Mouse (Mus musculus): Measurements from ENCODE around the gene Mrps5. TPM values are rescaled to one million over a fixed set of nuclear protein-coding genes. Genes with fewer than 3 reads are reported as not detected.

Gene Mrps5
- total RNA-seq, 2 experiments from 2014 or later: 96.9 to 101 TPM

- DNase-seq (ENCODE audit: low spot score): no peak
- intact Hi-C loops (cut with DNase I): no loop called here
Observed at GRCm38 (mm10) chr2:127611386-127611785, 24.4 kb downstream of the Mrps5 start.

GRCm38 (mm10) chr2:127612288-127612687 is 25.3 kb downstream of the Mrps5 start:
- intact Hi-C loops (cut with DNase I): no loop called here
- no peak for DNase-seq (ENCODE audit: low spot score)

GRCm38 (mm10) chr2:127619311-127619710 is 32.3 kb downstream of the Mrps5 start:
- intact Hi-C loops (cut with DNase I): no loop called here
- DNase-seq (ENCODE audit: low spot score): no peak

- intact Hi-C loops (cut with DNase I): no loop called here
- DNase-seq (ENCODE audit: low spot score): no peak
Observed at GRCm38 (mm10) chr2:127622065-127622464, 35.0 kb downstream of the Mrps5 start.

- intact Hi-C loops (cut with DNase I): no loop called here
Observed at GRCm38 (mm10) chr2:127624786-127625185, 37.8 kb downstream of the Mrps5 start.

GRCm38 (mm10) chr2:127625659-127626058 is 38.6 kb downstream of the Mrps5 start:
- DNase-seq (ENCODE audit: low spot score): no peak
- intact Hi-C loops (cut with DNase I): no loop called here

More at GRCm38 (mm10) chr2:127624786-127625185, 37.8 kb downstream of the Mrps5 start:
- DNase-seq (ENCODE audit: low spot score): no peak

- DNase-seq (ENCODE audit: low spot score): no peak
- intact Hi-C loops (cut with DNase I): no loop called here
Observed at GRCm38 (mm10) chr2:127627354-127627753, 40.3 kb downstream of the Mrps5 start.

GRCm38 (mm10) chr2:127627990-127628570 is 41.1 kb downstream of the Mrps5 start:
- DNase-seq (ENCODE audit: low spot score): no peak
- intact Hi-C loops (cut with DNase I): no loop called here

GRCm38 (mm10) chr2:127632601-127633000 is 45.6 kb downstream of the Mrps5 start:
- no peak for DNase-seq (ENCODE audit: low spot score)
- intact Hi-C loops (cut with DNase I): no loop called here

- no peak for DNase-seq (ENCODE audit: low spot score)
- intact Hi-C loops (cut with DNase I): no loop called here
Observed at GRCm38 (mm10) chr2:127635581-127635980, 48.6 kb downstream of the Mrps5 start.

GRCm38 (mm10) chr2:127638973-127639372 is 52.0 kb downstream of the Mrps5 start:
- no peak for DNase-seq (ENCODE audit: low spot score)

GRCm38 (mm10) chr2:127643728-127644704 is 57.0 kb downstream of the Mrps5 start:
- intact Hi-C loops (cut with DNase I): no loop called here
- no peak for DNase-seq (ENCODE audit: low spot score)

More at GRCm38 (mm10) chr2:127638973-127639372, 52.0 kb downstream of the Mrps5 start:
- intact Hi-C loops (cut with DNase I): no loop called here

GRCm38 (mm10) chr2:127646875-127647274 is 59.9 kb downstream of the Mrps5 start:
- DNase-seq (ENCODE audit: low spot score): no peak
- intact Hi-C loops (cut with DNase I): no loop called here

- intact Hi-C loops (cut with DNase I): no loop called here
- DNase-seq (ENCODE audit: low spot score): no peak
Observed at GRCm38 (mm10) chr2:127648145-127648544, 61.1 kb downstream of the Mrps5 start.

GRCm38 (mm10) chr2:127649921-127650320 is 62.9 kb downstream of the Mrps5 start:
- intact Hi-C loops (cut with DNase I): no loop called here
- no peak for DNase-seq (ENCODE audit: low spot score)

GRCm38 (mm10) chr2:127651601-127652000 is 64.6 kb downstream of the Mrps5 start:
- no peak for DNase-seq (ENCODE audit: low spot score)
- intact Hi-C loops (cut with DNase I): no loop called here

- intact Hi-C loops (cut with DNase I): no loop called here
- no peak for DNase-seq (ENCODE audit: low spot score)
Observed at GRCm38 (mm10) chr2:127652335-127652734, 65.3 kb downstream of the Mrps5 start.

- DNase-seq (ENCODE audit: low spot score): no peak
- intact Hi-C loops (cut with DNase I): no loop called here
Observed at GRCm38 (mm10) chr2:127652805-127653204, 65.8 kb downstream of the Mrps5 start.

GRCm38 (mm10) chr2:127654786-127655185 is 67.8 kb downstream of the Mrps5 start:
- intact Hi-C loops (cut with DNase I): no loop called here
- no peak for DNase-seq (ENCODE audit: low spot score)

- DNase-seq (ENCODE audit: low spot score): no peak
- intact Hi-C loops (cut with DNase I): no loop called here
Observed at GRCm38 (mm10) chr2:127655419-127655818, 68.4 kb downstream of the Mrps5 start.

GRCm38 (mm10) chr2:127656086-127656720 is 69.2 kb downstream of the Mrps5 start, which contains the start of gene Mal:
Mal (minus strand) TSS chr2:127656695.
- no peak for DNase-seq (ENCODE audit: low spot score)
- intact Hi-C loops (cut with DNase I): no loop called here

Measured in heart, postnatal 25 days (tissue).